Mouse (Mus musculus) adrenal gland, postnatal 14 days (tissue): ENCODE data around the gene Abcf3. TPM values are rescaled to one million over a fixed set of nuclear protein-coding genes. Genes with fewer than 3 reads are reported as not detected.

Source experiments
- DNase-seq: peaks from one replicate; pipeline ENCODE4 v3.0.0; 2021; ENCODE audit warnings: mixed read lengths
- long read RNA-seq, 2 experiments: library from polyadenylated mRNA; stranded (forward); transcript quantifications; one replicate each; pipeline ENCODE4 v2.0.0; 2021
- total RNA-seq: library from RNA; stranded (reverse); gene quantifications from 2 replicates; pipeline ENCODE4 v1.2.3, GENCODE M21; 2021

The Abcf3 gene
- 73.4 and 77.8 TPM in 2 replicates for total RNA-seq
- long read RNA-seq, experiment 1, transcript Abcf3-201 (21 exons, 3,090 nt): major isoform, 65 of 80 reads
- long read RNA-seq, experiment 1, partial matches to known transcripts: 6 of 80 reads
- long read RNA-seq, experiment 1, other reads (novel, unspliced or antisense): 9 of 80 reads
- long read RNA-seq, experiment 2, transcript Abcf3-201 (21 exons, 3,090 nt): major isoform, 35 of 58 reads
- long read RNA-seq, experiment 2, partial matches to known transcripts: 12 of 58 reads
- long read RNA-seq, experiment 2, other reads (novel, unspliced or antisense): 11 of 58 reads

- peak; percentile 99 for DNase-seq
Measured at GRCm38 (mm10) chr16:20548096-20548948, at the start of gene Abcf3. Gene Abcf3 (plus strand): TSS chr16:20548577.

DNA sequence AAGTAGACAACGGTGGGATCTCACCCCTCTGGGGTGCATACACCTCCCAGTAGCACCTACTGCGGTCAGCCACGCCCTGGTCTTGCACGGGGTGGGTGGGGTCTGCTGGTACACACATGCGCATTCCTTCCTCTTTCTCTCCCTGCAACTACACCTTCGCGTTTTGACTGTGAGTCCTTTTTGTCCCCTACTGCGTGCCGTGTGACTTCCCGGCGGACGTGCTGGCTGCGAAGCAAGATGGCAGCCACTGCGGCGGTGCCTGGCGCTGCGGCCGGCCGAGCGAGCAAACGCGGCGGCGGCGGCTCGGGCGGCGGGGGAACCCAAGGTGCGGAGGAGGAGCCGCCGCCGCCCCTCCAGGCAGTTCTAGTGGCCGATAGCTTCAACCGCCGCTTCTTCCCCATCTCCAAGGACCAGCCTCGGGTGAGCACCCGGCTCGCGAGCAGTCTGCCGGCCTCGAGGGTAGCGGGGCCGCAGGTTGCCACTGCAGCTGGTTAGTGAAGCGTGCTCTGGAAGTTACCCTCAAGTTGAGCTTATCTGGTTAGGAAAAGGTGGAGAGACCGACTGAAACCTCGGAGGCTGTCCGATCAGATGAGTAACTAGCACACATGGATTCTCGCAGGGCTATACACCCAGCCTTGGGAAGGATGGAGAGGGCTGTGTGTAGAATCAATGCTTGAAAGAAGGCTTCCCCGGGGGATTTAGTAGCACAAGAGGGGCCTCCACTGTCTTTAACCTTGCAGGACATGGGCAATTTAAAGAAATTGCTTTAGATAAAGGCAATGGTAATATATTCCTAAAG, 49.5 kb upstream of the Abcf3 start, which contains the start of gene Eif2b5:
Gene Eif2b5, plus strand, starts transcription at position 141 of the 799 bp plus-strand sequence.
- DNase-seq: peak; percentile 96

DNA sequence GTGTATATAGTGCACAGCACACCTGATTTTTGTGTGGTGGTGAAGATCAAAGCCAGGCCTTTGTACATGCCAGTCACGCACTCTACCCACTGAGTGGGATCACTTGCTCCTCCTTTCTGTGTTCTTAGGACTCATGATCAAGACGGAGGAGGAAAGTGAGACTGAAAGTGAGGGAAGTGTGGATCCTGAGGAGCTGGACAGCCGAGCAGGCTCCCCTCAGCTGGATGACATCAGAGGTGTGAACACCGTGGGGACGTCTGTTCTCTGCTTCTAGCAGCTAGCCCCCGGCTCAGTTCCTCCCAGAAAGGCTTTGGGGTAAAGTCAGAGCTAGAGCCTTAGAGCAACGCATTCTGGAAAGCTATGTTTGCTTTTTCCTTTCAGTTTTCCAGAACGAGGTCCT, 42.4 kb upstream of the Abcf3 start:
- DNase-seq: no peak

DNA sequence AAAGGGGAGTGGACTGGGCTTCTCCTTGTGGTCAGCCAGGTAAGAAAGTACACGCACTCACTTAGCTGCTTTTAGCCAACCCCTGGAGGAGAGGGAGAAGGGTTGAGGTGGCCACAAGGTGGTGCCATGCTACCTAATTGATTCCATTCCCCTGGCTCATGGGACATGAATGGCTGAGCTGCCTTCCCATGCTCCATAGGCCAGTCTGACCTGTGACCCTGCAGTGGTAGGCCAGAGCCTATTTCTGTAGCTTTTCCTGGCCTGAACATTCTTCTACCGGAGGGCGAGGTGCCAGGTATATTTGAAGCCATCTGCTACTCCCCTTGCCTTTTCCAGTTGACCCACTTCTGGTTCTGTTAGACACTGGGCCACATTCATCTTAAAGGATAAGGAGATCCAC, 39.0 kb upstream of the Abcf3 start:
- DNase-seq: peak; percentile 63

GRCm38 (mm10) chr16:20511277-20511847, 37.0 kb upstream of the Abcf3 start:
- no peak for DNase-seq

DNA sequence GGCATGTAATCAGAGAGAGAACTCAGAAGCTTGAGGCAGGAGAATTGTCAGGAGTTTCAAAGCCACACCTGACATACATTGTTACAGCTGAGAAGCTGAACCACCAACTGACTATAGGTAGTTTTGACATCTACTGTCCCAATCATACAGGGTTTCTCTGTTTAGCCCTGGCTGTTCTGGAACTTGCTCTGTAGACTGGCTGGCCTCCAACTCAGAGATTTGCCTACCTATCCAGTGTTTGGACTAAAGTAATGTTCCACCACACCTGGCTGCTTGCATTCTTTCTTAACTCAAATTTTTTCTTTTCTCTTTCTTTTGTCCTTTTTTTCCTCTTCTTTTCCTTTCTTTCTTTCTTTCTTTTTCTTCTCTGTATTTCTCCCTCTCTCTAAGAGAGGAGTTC, 32.3 kb upstream of the Abcf3 start:
- no peak for DNase-seq

- DNase-seq: peak; percentile 97
Measured at GRCm38 (mm10) chr16:20516726-20517201, 31.6 kb upstream of the Abcf3 start, which contains the start of gene Dvl3. Gene Dvl3 (plus strand): TSS chr16:20516982.

- peak; percentile 58 for DNase-seq
Measured at GRCm38 (mm10) chr16:20517216-20517615, 31.2 kb upstream of the Abcf3 start.

GRCm38 (mm10) chr16:20517701-20518374, 30.5 kb upstream of the Abcf3 start:
- peak; percentile 52 for DNase-seq

DNA sequence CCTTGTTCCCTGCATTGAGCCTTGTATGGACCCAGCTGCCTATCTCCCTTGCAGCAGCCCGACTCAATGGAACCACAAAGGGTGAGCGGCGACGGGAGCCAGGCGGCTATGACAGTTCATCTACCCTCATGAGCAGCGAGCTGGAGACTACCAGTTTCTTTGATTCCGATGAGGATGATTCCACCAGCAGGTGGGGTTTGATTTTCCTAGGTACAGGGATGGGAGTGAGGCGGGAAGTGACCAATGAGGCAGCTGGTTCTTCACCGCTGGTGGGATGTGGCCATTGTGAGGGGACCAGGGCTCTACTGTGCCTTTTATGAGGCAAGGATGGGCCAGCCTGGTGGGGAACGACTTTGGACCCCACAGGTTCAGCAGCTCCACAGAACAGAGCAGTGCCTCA, 24.5 kb upstream of the Abcf3 start:
- DNase-seq: no peak

- DNase-seq: no peak
Measured at GRCm38 (mm10) chr16:20528779-20529178, 19.6 kb upstream of the Abcf3 start.

DNA sequence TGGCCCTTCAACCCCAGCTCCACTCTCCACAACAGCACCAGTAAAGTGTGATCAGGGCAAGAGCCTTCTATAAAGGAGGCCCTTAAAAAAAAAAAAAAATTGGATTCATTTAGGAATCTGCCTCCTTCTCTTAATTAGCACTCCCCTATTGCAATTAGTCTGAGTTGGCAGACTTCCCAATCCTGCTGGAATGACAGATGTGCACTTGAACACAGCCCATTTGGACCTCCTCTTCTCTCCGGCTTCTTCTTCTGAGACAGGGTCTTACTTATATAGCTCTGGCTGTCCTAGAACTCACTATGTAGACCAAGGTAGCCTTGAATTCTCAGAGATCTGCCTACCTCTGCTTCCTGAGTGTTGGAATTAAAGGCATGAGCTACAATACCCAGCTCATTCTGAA, 19.0 kb upstream of the Abcf3 start:
- DNase-seq: no peak

- DNase-seq: no peak
Measured at GRCm38 (mm10) chr16:20530941-20531340, 17.4 kb upstream of the Abcf3 start.

DNA sequence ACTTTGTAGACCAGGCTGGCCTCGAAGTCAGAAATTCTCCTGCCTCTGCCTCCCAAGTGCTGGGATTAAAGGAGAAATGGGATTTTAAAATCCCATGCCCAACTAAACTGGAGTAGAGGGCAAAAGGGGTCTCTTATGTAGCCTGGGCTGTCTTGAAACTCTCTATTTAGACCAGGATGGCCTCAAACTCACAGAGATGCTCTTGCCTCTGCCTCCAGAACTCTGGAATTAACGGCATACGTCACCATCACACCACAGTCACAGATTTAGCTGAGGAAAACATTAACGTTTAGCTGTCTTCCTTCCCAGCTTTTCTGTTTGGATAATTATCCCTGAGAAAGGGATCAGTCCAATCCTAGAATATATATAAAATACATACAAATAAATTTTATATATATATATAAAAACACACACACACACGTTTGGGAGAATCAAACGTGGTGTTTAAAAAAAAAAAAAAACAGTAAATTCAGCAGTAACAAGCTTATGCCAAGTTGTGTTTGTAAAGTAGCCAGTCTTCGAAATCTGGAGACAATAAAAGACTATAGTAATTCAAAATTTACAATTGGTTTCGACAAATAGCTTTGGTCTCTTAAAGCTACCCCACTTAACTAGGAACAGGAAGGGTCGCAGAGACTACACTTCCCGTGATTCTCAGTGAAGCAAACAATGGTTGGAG, 13.6 kb upstream of the Abcf3 start:
- no peak for DNase-seq

- peak; percentile 96 for DNase-seq
Measured at GRCm38 (mm10) chr16:20535296-20536080, 12.9 kb upstream of the Abcf3 start, which contains the start of gene Ap2m1. Gene Ap2m1 (plus strand): TSS chr16:20535478.

DNA sequence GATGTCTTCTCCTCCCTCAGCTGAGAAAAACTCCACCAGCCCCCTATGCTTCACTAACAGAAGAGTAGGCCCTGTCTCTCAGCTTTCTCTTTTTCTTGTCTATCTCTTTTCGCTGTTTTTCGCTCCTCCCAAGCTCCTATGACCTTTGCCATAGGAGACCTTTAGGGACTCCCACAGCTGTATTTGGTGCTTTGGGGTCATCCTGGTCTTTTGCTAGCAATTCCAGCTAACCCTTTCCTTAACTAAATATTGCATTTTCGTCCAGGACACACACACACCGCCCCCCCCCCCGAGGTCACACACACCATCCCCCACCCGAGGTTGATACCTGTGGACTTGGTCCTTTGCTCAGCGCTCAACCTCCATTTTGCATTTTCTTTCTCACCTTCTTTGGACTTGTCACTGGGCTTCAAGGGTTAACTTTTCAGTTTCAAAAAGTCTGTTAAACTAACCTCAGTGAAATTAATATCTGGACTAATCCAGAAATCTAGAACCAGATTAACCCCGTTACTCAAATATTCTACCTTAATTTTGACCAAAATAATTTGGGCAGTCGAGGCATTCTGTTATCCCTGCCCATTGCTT, 12.2 kb upstream of the Abcf3 start:
- no peak for DNase-seq

GRCm38 (mm10) chr16:20537071-20537471, 11.3 kb upstream of the Abcf3 start:
- DNase-seq: peak; percentile 73

- no peak for DNase-seq
Measured at GRCm38 (mm10) chr16:20537601-20538320, 10.6 kb upstream of the Abcf3 start.

DNA sequence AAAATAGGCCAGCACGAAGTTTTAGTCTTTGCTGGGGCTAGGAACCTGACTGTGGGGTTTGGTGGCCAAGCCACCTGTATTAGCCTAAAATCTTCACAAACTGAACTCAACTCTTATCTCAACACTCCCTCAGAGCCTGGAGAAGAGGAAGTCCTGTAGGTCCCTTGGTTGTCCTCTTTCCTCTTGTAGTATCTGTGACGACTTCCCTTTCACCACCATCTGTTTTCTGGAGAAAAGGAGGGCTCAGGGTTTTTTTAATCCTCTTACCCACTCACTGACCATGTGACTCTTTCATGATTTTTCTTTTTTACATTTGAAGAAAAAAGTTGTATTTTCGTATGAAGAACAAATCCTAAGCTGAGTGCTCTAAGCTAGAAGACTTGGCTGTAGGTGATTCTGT, 8.7 kb upstream of the Abcf3 start:
- no peak for DNase-seq
